Mouse (Mus musculus): ENCODE results near the gene Gulp1. TPM values are rescaled to one million over a fixed set of nuclear protein-coding genes. Genes with fewer than 3 reads are reported as not detected.
A peak's percentile ranks its signal among the peaks of the same experiment; 100 is the strongest.

The Gulp1 gene
- total and polyA plus RNA-seq, 3 experiments: 2.3 to 6.2 (median 5.2) TPM

GRCm38 (mm10) chr1:44745711-44746110 is 194.4 kb downstream of the Gulp1 start:
- H3K27ac ChIP-seq: no peak overlapping the region
- H3K79me2 ChIP-seq (replicated peaks; ENCODE audit: control insufficient read depth, insufficient read depth, low read length): no peaks in the 10 kb centered on the region
- no peak overlapping the region for H3K9ac ChIP-seq (ENCODE audit: low read depth, low read length)
- no peaks in the 10 kb centered on the region for H3K36me3 ChIP-seq (ENCODE audit: control insufficient read depth, insufficient read depth, low read length)
- H3K4me3 ChIP-seq: no peak overlapping the region
- H3K27me3 ChIP-seq (ENCODE audit: control insufficient read depth, insufficient read depth, low read length): no peaks in the 10 kb centered on the region
- intact Hi-C loops (cut with DNase I): loop anchor here (1.0 to 10.0 kb wide), 4 partner anchors 279 to 1022 kb away; no protein-coding TSS in a partner anchor
- 3% methylated on average over 2 of the region's 2 CpGs for WGBS
- TF ChIP-seq POLR2A (IDR thresholded peaks at IDR 0.05; ENCODE audit: insufficient read depth, low read depth, low read length) (no peak), CTCF (IDR thresholded peaks at IDR 0.05) (peak; percentile 97), EP300 (IDR thresholded peaks at IDR 0.05; ENCODE audit: insufficient read depth, low read depth, low read length) (no peak)
- H3K4me1 ChIP-seq (ENCODE audit: control insufficient read depth, insufficient read depth, low read length): no peaks in the 10 kb centered on the region
- peak; percentile 5 to 35 for DNase-seq

GRCm38 (mm10) chr1:44750731-44751730 is 199.7 kb downstream of the Gulp1 start:
- TF ChIP-seq EP300 (IDR thresholded peaks at IDR 0.05; ENCODE audit: insufficient read depth, low read depth, low read length): no peak
- no peak for TF ChIP-seq CTCF (IDR thresholded peaks at IDR 0.05)
- TF ChIP-seq POLR2A (IDR thresholded peaks at IDR 0.05; ENCODE audit: insufficient read depth, low read depth, low read length): no peak
- no peaks in the 10 kb centered on the region for H3K4me1 ChIP-seq (ENCODE audit: control insufficient read depth, insufficient read depth, low read length)
- H3K27ac ChIP-seq: no peak overlapping the region; the same call in 1 of the 2 replicates
- H3K4me3 ChIP-seq: no peak overlapping the region
- no peaks in the 10 kb centered on the region for H3K79me2 ChIP-seq (replicated peaks; ENCODE audit: control insufficient read depth, insufficient read depth, low read length)
- H3K27me3 ChIP-seq (ENCODE audit: control insufficient read depth, insufficient read depth, low read length): no peaks in the 10 kb centered on the region
- no peaks in the 10 kb centered on the region for H3K36me3 ChIP-seq (ENCODE audit: control insufficient read depth, insufficient read depth, low read length)
- DNase-seq: peak in 1 of 2 experiments; percentile 10
- 76% methylated on average over 5 of the region's 5 CpGs for WGBS
- intact Hi-C loops (cut with DNase I): no loop called here
- no peak overlapping the region for H3K9ac ChIP-seq (ENCODE audit: low read depth, low read length)

GRCm38 (mm10) chr1:44778251-44778650 is 226.9 kb downstream of the Gulp1 start:
- Histone ChIP-seq H3K36me3 (ENCODE audit: control insufficient read depth, insufficient read depth, low read length) (no peaks in the 10 kb centered on the region), H3K9ac (ENCODE audit: low read depth, low read length) (no peak overlapping the region), H3K79me2 (replicated peaks; ENCODE audit: control insufficient read depth, insufficient read depth, low read length) (no peaks in the 10 kb centered on the region), H3K4me3 (no peak overlapping the region), H3K27me3 (ENCODE audit: control insufficient read depth, insufficient read depth, low read length) (no peaks in the 10 kb centered on the region), H3K27ac (no peak overlapping the region), H3K4me1 (ENCODE audit: control insufficient read depth, insufficient read depth, low read length) (no peaks in the 10 kb centered on the region)
- 51% methylated on average over 1 of the region's 1 CpGs for WGBS
- DNase-seq: no peak
- intact Hi-C loops (cut with DNase I): no loop called here
- TF ChIP-seq CTCF (IDR thresholded peaks at IDR 0.05): no peak
- no peak for TF ChIP-seq EP300 (IDR thresholded peaks at IDR 0.05; ENCODE audit: insufficient read depth, low read depth, low read length)
- no peak for TF ChIP-seq POLR2A (IDR thresholded peaks at IDR 0.05; ENCODE audit: insufficient read depth, low read depth, low read length)

GRCm38 (mm10) chr1:44803594-44804372 is 252.5 kb downstream of the Gulp1 start:
- Histone ChIP-seq H3K27ac (no peak overlapping the region), H3K4me3 (no peak overlapping the region), H3K79me2 (replicated peaks; ENCODE audit: control insufficient read depth, insufficient read depth, low read length) (no peaks in the 10 kb centered on the region), H3K27me3 (ENCODE audit: control insufficient read depth, insufficient read depth, low read length) (no peaks in the 10 kb centered on the region), H3K4me1 (ENCODE audit: control insufficient read depth, insufficient read depth, low read length) (no peaks in the 10 kb centered on the region), H3K36me3 (ENCODE audit: control insufficient read depth, insufficient read depth, low read length) (no peaks in the 10 kb centered on the region), H3K9ac (ENCODE audit: low read depth, low read length) (no peak overlapping the region)
- peak in 1 of 2 experiments; percentile 3 for DNase-seq
- 64% methylated on average over 4 of the region's 4 CpGs for WGBS
- intact Hi-C loops (cut with DNase I): no loop called here
- no peak for TF ChIP-seq CTCF (IDR thresholded peaks at IDR 0.05)
- no peak for TF ChIP-seq POLR2A (IDR thresholded peaks at IDR 0.05; ENCODE audit: insufficient read depth, low read depth, low read length)
- TF ChIP-seq EP300 (IDR thresholded peaks at IDR 0.05; ENCODE audit: insufficient read depth, low read depth, low read length): no peak

- no peak for DNase-seq
- H3K4me1 ChIP-seq (ENCODE audit: control insufficient read depth, insufficient read depth, low read length): no peaks in the 10 kb centered on the region
- no peak overlapping the region for H3K9ac ChIP-seq (ENCODE audit: low read depth, low read length)
- H3K36me3 ChIP-seq (ENCODE audit: control insufficient read depth, insufficient read depth, low read length): no peaks in the 10 kb centered on the region
- no peak overlapping the region for H3K27ac ChIP-seq
- TF ChIP-seq EP300 (IDR thresholded peaks at IDR 0.05; ENCODE audit: insufficient read depth, low read depth, low read length): no peak
- TF ChIP-seq POLR2A (IDR thresholded peaks at IDR 0.05; ENCODE audit: insufficient read depth, low read depth, low read length): no peak
- no peak for TF ChIP-seq CTCF (IDR thresholded peaks at IDR 0.05)
- H3K79me2 ChIP-seq (replicated peaks; ENCODE audit: control insufficient read depth, insufficient read depth, low read length): no peaks in the 10 kb centered on the region
- intact Hi-C loops (cut with DNase I): no loop called here
- H3K4me3 ChIP-seq: no peak overlapping the region
- H3K27me3 ChIP-seq (ENCODE audit: control insufficient read depth, insufficient read depth, low read length): no peaks in the 10 kb centered on the region
Measured at GRCm38 (mm10) chr1:44806368-44806767, 255.1 kb downstream of the Gulp1 start.
